9 mouse cellular contexts compared by ENCODE assay signal in the genomic region with DNA sequence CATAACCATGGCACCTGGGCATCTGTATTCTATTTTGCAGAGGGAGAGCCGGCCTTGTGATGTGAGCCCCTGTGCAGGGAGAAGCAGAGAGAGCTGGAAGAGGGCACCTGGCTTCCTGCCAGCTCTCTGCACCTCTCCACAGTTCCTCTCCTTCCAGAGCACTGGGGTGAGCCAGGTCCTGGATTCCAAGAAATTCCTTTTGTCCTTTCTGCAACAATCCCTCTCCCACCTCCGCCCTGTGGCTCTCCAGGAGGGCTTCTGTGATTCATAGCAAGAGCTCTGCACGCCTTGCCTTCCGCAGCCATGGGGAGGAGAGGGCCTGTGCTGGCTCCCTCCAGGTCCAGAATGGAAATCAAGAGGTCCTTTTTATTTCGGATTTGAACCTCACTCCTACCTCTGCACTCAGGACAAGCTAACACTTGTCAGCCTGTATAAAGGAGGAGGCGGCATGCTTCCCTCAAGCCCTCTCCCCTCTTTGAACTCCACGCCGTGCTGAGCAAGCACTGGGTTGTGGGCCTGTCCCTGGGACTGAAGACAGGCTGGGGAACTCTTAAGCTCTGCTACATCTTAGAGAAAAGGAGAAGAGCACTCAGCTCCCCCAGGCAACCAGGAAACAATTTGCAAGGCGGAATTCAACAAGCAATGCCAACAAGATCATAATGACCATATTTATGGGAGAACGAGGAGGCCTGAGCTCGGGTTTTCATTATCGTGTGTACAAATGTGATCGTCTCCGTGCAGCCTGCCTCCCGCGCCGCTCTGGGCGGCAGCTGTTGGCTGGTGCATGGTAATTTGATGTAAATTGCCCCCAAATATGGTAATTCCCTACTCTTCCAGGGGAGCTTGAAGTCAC. TPM values are rescaled to one million over a fixed set of nuclear protein-coding genes. Genes with fewer than 3 reads are reported as not detected.
DNase-seq lines count a peak whose midpoint lies in the region; ATAC-seq and TF ChIP-seq lines count a peak whose summit lies in the region.
"Had no signal": no experiment of that assay in that cellular context is flagged by ENCODE, and none has a peak within 500 bp of the region (broad histone marks: within the 10 kb centered on the region; RNA-seq: fewer than 3 reads in every experiment).

No protein-coding gene starts in this region.

- WGBS in heart, adult 2 months: 23% methylated on average over 18 of the region's 18 CpGs
- WGBS in forebrain, embryonic 15.5 days: 5% methylated on average over 18 of the region's 18 CpGs
- WGBS in limb, embryonic 11.5 days: 7% methylated on average over 18 of the region's 18 CpGs
- WGBS in neural tube, embryonic 13.5 days: 5% methylated on average over 18 of the region's 18 CpGs

- peak overlapping the region; percentile 41; the same call in 1 of the 2 replicates for H3K9ac ChIP-seq in heart, adult 2 months (ENCODE audit: low read depth, low read length)
- H3K9ac ChIP-seq in ES-E14 (ENCODE audit: insufficient read depth, low read depth, low read length, poor library complexity, severe bottlenecking): peak overlapping the region; percentile 49; the same call in 1 of the 2 replicates
- no peak overlapping the region; the same call in 1 of the 2 replicates for H3K9ac ChIP-seq in forebrain, embryonic 15.5 days (replicated peaks)
- no peak overlapping the region; the same call in 1 of the 2 replicates for H3K9ac ChIP-seq in limb, embryonic 11.5 days (ENCODE audit: low read length)
- peak overlapping the region; percentile 38 for H3K9ac ChIP-seq in neural tube, embryonic 13.5 days

- peaks cover 7% of the 10 kb centered on the region for H3K4me1 ChIP-seq in heart, adult 2 months (ENCODE audit: control insufficient read depth, insufficient read depth, low read length)
- H3K4me1 ChIP-seq in ES-E14 (ENCODE audit: control insufficient read depth in 2 of 2, insufficient read depth in 2 of 2, low read length in 2 of 2, poor library complexity in 1 of 2): peaks cover 10 to 64% of the 10 kb centered on the region in 2 experiments
- peaks cover 77% of the 10 kb centered on the region for H3K4me1 ChIP-seq in forebrain, embryonic 15.5 days
- peaks cover 24% of the 10 kb centered on the region for H3K4me1 ChIP-seq in limb, embryonic 11.5 days (ENCODE audit: control insufficient read depth, insufficient read depth, low read length)
- peaks cover 69% of the 10 kb centered on the region for H3K4me1 ChIP-seq in neural tube, embryonic 13.5 days (replicated peaks)

- no peaks in the 10 kb centered on the region for H3K36me3 ChIP-seq in heart, adult 2 months (ENCODE audit: control insufficient read depth, insufficient read depth, low read length)
- H3K36me3 ChIP-seq in ES-E14 (ENCODE audit: control insufficient read depth, insufficient read depth, low read length, poor library complexity, severe bottlenecking): no peaks in the 10 kb centered on the region
- no peaks in the 10 kb centered on the region for H3K36me3 ChIP-seq in forebrain, embryonic 15.5 days
- H3K36me3 ChIP-seq in limb, embryonic 11.5 days (ENCODE audit: control insufficient read depth, insufficient read depth, low read length): no peaks in the 10 kb centered on the region
- H3K36me3 ChIP-seq in neural tube, embryonic 13.5 days: no peaks in the 10 kb centered on the region

- H3K27me3 ChIP-seq in heart, adult 2 months (ENCODE audit: control insufficient read depth, insufficient read depth, low read length): no peaks in the 10 kb centered on the region
- no peaks in the 10 kb centered on the region for H3K27me3 ChIP-seq in forebrain, embryonic 15.5 days
- peaks cover 20% of the 10 kb centered on the region for H3K27me3 ChIP-seq in limb, embryonic 11.5 days (ENCODE audit: control insufficient read depth, insufficient read depth, low read length)
- peaks cover 9% of the 10 kb centered on the region for H3K27me3 ChIP-seq in neural tube, embryonic 13.5 days
- H3K27me3 ChIP-seq: CH12.LX had no signal

- peak; percentile 30 to 41 for DNase-seq in heart, adult 2 months
- DNase-seq in heart, adult 11 months: no peak
- DNase-seq in ES-E14 (ENCODE audit: low read depth, low spot score): peak; percentile 67
- peak; percentile 60 for DNase-seq in limb, embryonic 11.5 days (ENCODE audit: low spot score)
- DNase-seq in frontal cortex, postnatal 25 days (ENCODE audit: low spot score in 2 of 2): no peak
- DNase-seq in kidney, adult 9 months: no peak

- intact Hi-C loops in heart, adult 2 months (cut with DNase I): loop anchor here (10.0 kb wide), 1 partner anchor 299 kb away; no protein-coding TSS in a partner anchor

- in situ Hi-C loops in ES-E14 (cut with MboI; ENCODE audit: low sequenced_read_pairs in 2 of 2, unreplicated experiment in 2 of 2): loop anchor here in 1 of 2 experiments (10.0 kb wide), 1 partner anchor 349 kb away; no protein-coding TSS in a partner anchor

- H3K4me3 ChIP-seq in heart, adult 2 months: peak overlapping the region; percentile 47
- peak overlapping the region; percentile 33 to 35 for H3K4me3 ChIP-seq in ES-E14 (ENCODE audit: insufficient read depth in 1 of 2, low read depth in 1 of 2, low read length in 2 of 2, poor library complexity in 1 of 2, severe bottlenecking in 1 of 2)
- H3K4me3 ChIP-seq in forebrain, embryonic 15.5 days: no peak overlapping the region
- peak overlapping the region; percentile 8; the same call in 1 of the 2 replicates for H3K4me3 ChIP-seq in limb, embryonic 11.5 days (ENCODE audit: low read depth, low read length)
- no peak overlapping the region for H3K4me3 ChIP-seq in neural tube, embryonic 13.5 days

- no peak for TF ChIP-seq EP300 in heart, adult 2 months (IDR thresholded peaks at IDR 0.05; ENCODE audit: insufficient read depth, low read depth, low read length)

- H3K27ac ChIP-seq in heart, adult 2 months: peak overlapping the region; percentile 45
- H3K27ac ChIP-seq in ES-E14 (ENCODE audit: insufficient read depth, low read depth, low read length, poor library complexity, severe bottlenecking): peak overlapping the region; percentile 83
- peak overlapping the region; percentile 89 for H3K27ac ChIP-seq in forebrain, embryonic 15.5 days (replicated peaks)
- H3K27ac ChIP-seq in limb, embryonic 11.5 days (replicated peaks; ENCODE audit: low read depth, low read length): no peak overlapping the region
- peak overlapping the region; percentile 89 for H3K27ac ChIP-seq in neural tube, embryonic 13.5 days (replicated peaks)

- no peak for TF ChIP-seq CTCF in heart, adult 2 months (IDR thresholded peaks at IDR 0.05)

- peak; percentile 65 for ATAC-seq in forebrain, embryonic 15.5 days (replicated peaks)
- no peak for ATAC-seq in limb, embryonic 11.5 days (ENCODE audit: insufficient number of reproducible peaks, low FRiP score, low TSS enrichment, low read depth)
- peak; percentile 64 for ATAC-seq in neural tube, embryonic 13.5 days (ENCODE audit: low read depth)

- TF ChIP-seq POLR2A in heart, adult 2 months (IDR thresholded peaks at IDR 0.05; ENCODE audit: insufficient read depth, low read depth, low read length): no peak

- no peaks in the 10 kb centered on the region for H3K79me2 ChIP-seq in heart, adult 2 months (replicated peaks; ENCODE audit: control insufficient read depth, insufficient read depth, low read length)

- H3K9me3 ChIP-seq in ES-E14 (ENCODE audit: control insufficient read depth, insufficient read depth, low read depth, low read length): no peaks in the 10 kb centered on the region
- H3K9me3 ChIP-seq in forebrain, embryonic 15.5 days: no peaks in the 10 kb centered on the region
- no peaks in the 10 kb centered on the region for H3K9me3 ChIP-seq in limb, embryonic 11.5 days (ENCODE audit: control insufficient read depth, low read length)
- H3K9me3 ChIP-seq in neural tube, embryonic 13.5 days: no peaks in the 10 kb centered on the region

- peak overlapping the region; percentile 10 for H3K4me2 ChIP-seq in forebrain, embryonic 15.5 days (replicated peaks)
- H3K4me2 ChIP-seq in limb, embryonic 11.5 days (ENCODE audit: low read depth, severe bottlenecking): peak overlapping the region; percentile 35
- peak overlapping the region; percentile 40 for H3K4me2 ChIP-seq in neural tube, embryonic 13.5 days

TF ChIP-seq in ES-E14, 5 proteins besides CTCF, POLR2A, EP300 and RAD21:
- 0 out of 2 replicates have a peak, but pooled peaks have one; percentile 18 for TF ChIP-seq MAFK (IDR thresholded peaks at IDR 0.05; ENCODE audit: insufficient read depth, low read depth, low read length)
- no peak for TF ChIP-seq HCFC1 (IDR thresholded peaks at IDR 0.05; ENCODE audit: borderline replicate concordance, insufficient read depth, low read length)
- TF ChIP-seq CHD2 (IDR thresholded peaks at IDR 0.05; ENCODE audit: low read depth, low read length): no peak
- no peak for TF ChIP-seq ZNF384 (IDR thresholded peaks at IDR 0.05; ENCODE audit: low read depth, low read length)
- TF ChIP-seq ZC3H11A (IDR thresholded peaks at IDR 0.05; ENCODE audit: borderline replicate concordance, low read depth, low read length): no peak

RNA-seq across cellular contexts. Expression of a gene that starts 35.3 kb away (rescaled TPM):
- total RNA-seq in heart, adult 2 months (2021): 10 to 100 TPM; 12.3 to 12.7 TPM
- polyA plus RNA-seq in heart, adult 2 months (2012; rRNA removed): 18.9 and 22.2 TPM in 2 replicates
- total RNA-seq in ES-E14 (2012; rRNA removed): 3.6 and 4.0 TPM in 2 replicates
- polyA plus RNA-seq in forebrain, embryonic 15.5 days (2015; fragmentation: Nextera tagmentation; extraction: Ambion mirVana): 25.7 and 27.4 TPM in 2 replicates
- 0.58 and 0.99 TPM in 2 replicates for polyA plus RNA-seq in limb, embryonic 11.5 days (2014; fragmentation: Nextera tagmentation; extraction: Ambion mirVana)
- 14.8 and 16.5 TPM in 2 replicates for polyA plus RNA-seq in neural tube, embryonic 13.5 days (2015; fragmentation: Nextera tagmentation; extraction: Ambion mirVana)

Comparison
In these comparisons a context has a peak if more than half of its experiments do, and no peak if none do; other contexts are left out.
1. DNase-seq: peak in heart, adult 2 months (2 of 2), ES-E14 (single experiment) and limb, embryonic 11.5 days (single experiment); none in heart, adult 11 months (single experiment), frontal cortex, postnatal 25 days (0 of 2) and kidney, adult 9 months (single experiment).
2. H3K4me3 ChIP-seq: peak in heart, adult 2 months (single experiment), ES-E14 (2 of 2) and limb, embryonic 11.5 days (single experiment); none in forebrain, embryonic 15.5 days (single experiment) and neural tube, embryonic 13.5 days (single experiment).
3. H3K9ac ChIP-seq: peak in heart, adult 2 months (single experiment), ES-E14 (single experiment) and neural tube, embryonic 13.5 days (single experiment); none in forebrain, embryonic 15.5 days (single experiment) and limb, embryonic 11.5 days (single experiment).
4. Peak in every context shown above with its lines, with median percentiles within 50 percentile points of each other: H3K4me2 ChIP-seq.